Mouse (Mus musculus): ENCODE results near the gene Higd1a. TPM values are rescaled to one million over a fixed set of nuclear protein-coding genes. Genes with fewer than 3 reads are reported as not detected.
A peak's percentile ranks its signal among the peaks of the same experiment; 100 is the strongest.

Higd1a gene
- polyA plus RNA-seq, 1 experiment from 2014 or later, result 163 TPM

- Histone ChIP-seq H3K4me1 (ENCODE audit: insufficient read depth) (no peaks in the 10 kb centered on the region), H3K4me3 (ENCODE audit: low read depth, low read length) (no peak overlapping the region), H3K27ac (ENCODE audit: low read depth) (no peak overlapping the region), H3K9ac (no peak overlapping the region), H3K27me3 (ENCODE audit: insufficient read depth, low read length) (no peaks in the 10 kb centered on the region), H3K36me3 (ENCODE audit: insufficient read depth) (no peaks in the 10 kb centered on the region), H3K4me2 (no peak overlapping the region), H3K9me3 (ENCODE audit: low read depth, low read length) (no peaks in the 10 kb centered on the region)
- no peak for TF ChIP-seq CTCF (IDR thresholded peaks at IDR 0.05; ENCODE audit: low read depth)
- 55% methylated on average over 5 of the region's 5 CpGs for WGBS
- ATAC-seq (ENCODE audit: insufficient read depth) (no peak), DNase-seq (no peak)
Measured at GRCm38 (mm10) chr9:121901710-121902700, 43.8 kb upstream of the Higd1a start.

GRCm38 (mm10) chr9:121900282-121900855 lies 42.2 kb upstream of the Higd1a start:
- H3K27ac ChIP-seq (ENCODE audit: low read depth), result no peak overlapping the region
- H3K27me3 ChIP-seq (ENCODE audit: insufficient read depth, low read length), result no peaks in the 10 kb centered on the region
- H3K9me3 ChIP-seq (ENCODE audit: low read depth, low read length), result no peaks in the 10 kb centered on the region
- whole genome bisulfite sequencing, result 76% methylated on average over 5 of the region's 5 CpGs
- TF ChIP-seq CTCF (IDR thresholded peaks at IDR 0.05; ENCODE audit: low read depth), result no peak
- H3K9ac ChIP-seq, result no peak overlapping the region
- no peaks in the 10 kb centered on the region for H3K36me3 ChIP-seq (ENCODE audit: insufficient read depth)
- ATAC-seq (ENCODE audit: insufficient read depth) (no peak), DNase-seq (no peak)
- H3K4me1 ChIP-seq (ENCODE audit: insufficient read depth), result no peaks in the 10 kb centered on the region
- H3K4me3 ChIP-seq (ENCODE audit: low read depth, low read length), result no peak overlapping the region
- no peak overlapping the region for H3K4me2 ChIP-seq

GRCm38 (mm10) chr9:121899306-121899705 lies 41.1 kb upstream of the Higd1a start:
- Histone ChIP-seq H3K4me3 (ENCODE audit: low read depth, low read length) (no peak overlapping the region), H3K27me3 (ENCODE audit: insufficient read depth, low read length) (no peaks in the 10 kb centered on the region), H3K27ac (ENCODE audit: low read depth) (no peak overlapping the region), H3K4me2 (no peak overlapping the region), H3K36me3 (ENCODE audit: insufficient read depth) (no peaks in the 10 kb centered on the region), H3K9me3 (ENCODE audit: low read depth, low read length) (no peaks in the 10 kb centered on the region), H3K4me1 (ENCODE audit: insufficient read depth) (peaks cover 7% of the 10 kb centered on the region), H3K9ac (no peak overlapping the region)
- ATAC-seq (ENCODE audit: insufficient read depth) (no peak), DNase-seq (no peak)
- 49% methylated on average over 6 of the region's 6 CpGs for WGBS
- TF ChIP-seq CTCF (IDR thresholded peaks at IDR 0.05; ENCODE audit: low read depth), result no peak

- DNase-seq (no peak), ATAC-seq (ENCODE audit: insufficient read depth) (no peak)
- Histone ChIP-seq H3K9ac (no peak within 1 kb of the TSS; the same call in 1 of the 2 replicates), H3K27me3 (ENCODE audit: insufficient read depth, low read length) (no peaks in the 10 kb centered on the region), H3K4me2 (no peak within 1 kb of the TSS), H3K36me3 (ENCODE audit: insufficient read depth) (no peaks in the 10 kb centered on the region), H3K4me1 (ENCODE audit: insufficient read depth) (peaks cover 11% of the 10 kb centered on the region), H3K9me3 (ENCODE audit: low read depth, low read length) (no peaks in the 10 kb centered on the region), H3K4me3 (ENCODE audit: low read depth, low read length) (no peak within 1 kb of the TSS), H3K27ac (ENCODE audit: low read depth) (no peak within 1 kb of the TSS)
- WGBS, result 75% methylated on average over 9 of the region's 9 CpGs
- TF ChIP-seq CTCF (IDR thresholded peaks at IDR 0.05; ENCODE audit: low read depth), result no peak
Measured at GRCm38 (mm10) chr9:121898245-121898644, 40.1 kb upstream of the Higd1a start, which contains the start of gene Ackr2. Gene Ackr2 (plus strand): TSS chr9:121898355.

GRCm38 (mm10) chr9:121896820-121897219 lies 38.7 kb upstream of the Higd1a start:
- WGBS, result 57% methylated on average over 4 of the region's 4 CpGs
- DNase-seq, result peak; percentile 21
- peaks cover 11% of the 10 kb centered on the region for H3K4me1 ChIP-seq (ENCODE audit: insufficient read depth)
- H3K36me3 ChIP-seq (ENCODE audit: insufficient read depth), result no peaks in the 10 kb centered on the region
- H3K4me2 ChIP-seq, result no peak overlapping the region
- no peak overlapping the region; the same call in 1 of the 2 replicates for H3K9ac ChIP-seq
- no peak for ATAC-seq (ENCODE audit: insufficient read depth)
- H3K27me3 ChIP-seq (ENCODE audit: insufficient read depth, low read length), result no peaks in the 10 kb centered on the region
- TF ChIP-seq CTCF (IDR thresholded peaks at IDR 0.05; ENCODE audit: low read depth), result no peak
- no peaks in the 10 kb centered on the region for H3K9me3 ChIP-seq (ENCODE audit: low read depth, low read length)
- H3K4me3 ChIP-seq (ENCODE audit: low read depth, low read length), result no peak overlapping the region
- H3K27ac ChIP-seq (ENCODE audit: low read depth), result no peak overlapping the region

GRCm38 (mm10) chr9:121895392-121895993 lies 37.3 kb upstream of the Higd1a start:
- H3K4me2 ChIP-seq, result 0 out of 2 replicates have a peak overlapping the region, but pooled peaks have one; percentile 3
- TF ChIP-seq CTCF (IDR thresholded peaks at IDR 0.05; ENCODE audit: low read depth), result no peak

More at GRCm38 (mm10) chr9:121895392-121895993, 37.3 kb upstream of the Higd1a start:
- Histone ChIP-seq H3K9me3 (ENCODE audit: low read depth, low read length) (no peaks in the 10 kb centered on the region), H3K27ac (ENCODE audit: low read depth) (peak overlapping the region; percentile 30; the same call in 1 of the 2 replicates), H3K4me1 (ENCODE audit: insufficient read depth) (peaks cover 18% of the 10 kb centered on the region), H3K36me3 (ENCODE audit: insufficient read depth) (no peaks in the 10 kb centered on the region), H3K9ac (no peak overlapping the region), H3K27me3 (ENCODE audit: insufficient read depth, low read length) (no peaks in the 10 kb centered on the region), H3K4me3 (ENCODE audit: low read depth, low read length) (no peak overlapping the region)
- WGBS, result 31% methylated on average over 7 of the region's 7 CpGs
- DNase-seq (peak; percentile 81), ATAC-seq (ENCODE audit: insufficient read depth) (peak; percentile 80; the same call in 1 of the 2 replicates)
